In the genomic region with DNA sequence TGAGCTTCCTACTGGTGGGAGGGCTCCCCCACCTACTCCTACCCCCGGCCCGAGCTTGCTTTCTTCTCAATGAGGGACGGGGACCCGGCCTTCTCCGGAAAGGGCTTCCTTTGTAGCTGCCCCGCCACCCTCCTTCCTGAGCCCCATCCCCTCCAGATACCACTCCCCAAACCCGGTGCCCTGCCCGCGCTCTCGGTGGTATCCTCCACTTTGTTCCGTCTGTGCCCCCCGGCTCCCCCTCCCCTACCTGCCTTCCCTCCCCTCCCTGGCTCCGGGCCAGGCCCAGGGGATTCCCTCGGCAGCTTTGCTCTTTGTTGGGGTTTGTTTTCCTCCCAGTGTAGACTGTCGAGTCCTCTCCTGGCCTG, we compare ENCODE assay signal across 8 mouse cellular contexts. TPM values are rescaled to one million over a fixed set of nuclear protein-coding genes. Genes with fewer than 3 reads are reported as not detected.
DNase-seq lines count a peak whose midpoint lies in the region; ATAC-seq lines count a peak whose summit lies in the region.

No protein-coding gene starts in this region.

- H3K36me3 ChIP-seq in hindbrain, embryonic 16.5 days (ENCODE audit: control insufficient read depth, insufficient read depth, low read length) = peaks cover 19% of the 10 kb centered on the region
- H3K36me3 ChIP-seq in midbrain, embryonic 15.5 days (replicated peaks) = peaks cover 20% of the 10 kb centered on the region

- 2% methylated on average over 15 of the region's 15 CpGs for WGBS in hindbrain, embryonic 16.5 days
- 1% methylated on average over 14 of the region's 15 CpGs for WGBS in midbrain, embryonic 15.5 days

- peak overlapping the region; percentile 94 for H3K9ac ChIP-seq in hindbrain, embryonic 16.5 days (ENCODE audit: low read depth, low read length)
- peak overlapping the region; percentile 75 for H3K9ac ChIP-seq in midbrain, embryonic 15.5 days

- peak overlapping the region; percentile 91 for H3K4me2 ChIP-seq in hindbrain, embryonic 16.5 days (ENCODE audit: low read length)
- H3K4me2 ChIP-seq in midbrain, embryonic 15.5 days = peak overlapping the region; percentile 83

- DNase-seq in cerebellum, adult 9-10 months = peak; percentile 39
- DNase-seq in cerebellum, adult 11-12 months = no peak
- DNase-seq in right cerebral cortex, postnatal 14 days = peak; percentile 18
- DNase-seq in right cerebral cortex, postnatal 25 days = no peak
- DNase-seq in gastrocnemius, adult 18-20 months (ENCODE audit: low spot score) = no peak

- H3K27me3 ChIP-seq in hindbrain, embryonic 16.5 days (replicated peaks; ENCODE audit: control insufficient read depth, insufficient read depth, low read length) = peaks cover 5% of the 10 kb centered on the region; the same call in 1 of the 2 replicates
- peaks cover 6% of the 10 kb centered on the region for H3K27me3 ChIP-seq in midbrain, embryonic 15.5 days (replicated peaks)

- H3K9me3 ChIP-seq in hindbrain, embryonic 16.5 days (ENCODE audit: control insufficient read depth, low read length) = no peaks in the 10 kb centered on the region
- H3K9me3 ChIP-seq in midbrain, embryonic 15.5 days = no peaks in the 10 kb centered on the region

- no peak; the same call in 1 of the 2 replicates for ATAC-seq in hindbrain, embryonic 16.5 days
- no peak; the same call in none of the 2 replicates for ATAC-seq in midbrain, embryonic 15.5 days (replicated peaks)
- ATAC-seq in monocyte, adult 5-6 weeks (replicated peaks; ENCODE audit: insufficient number of reproducible peaks, low FRiP score, low TSS enrichment, poor library complexity, severe bottlenecking) = no peak

- peak overlapping the region; percentile 94 for H3K4me3 ChIP-seq in hindbrain, embryonic 16.5 days (ENCODE audit: low read length)
- peak overlapping the region; percentile 70 for H3K4me3 ChIP-seq in midbrain, embryonic 15.5 days

- H3K4me1 ChIP-seq in hindbrain, embryonic 16.5 days (ENCODE audit: control insufficient read depth, insufficient read depth, low read depth, low read length) = peaks cover 37% of the 10 kb centered on the region
- peaks cover 52% of the 10 kb centered on the region for H3K4me1 ChIP-seq in midbrain, embryonic 15.5 days

- peak overlapping the region; percentile 86 for H3K27ac ChIP-seq in hindbrain, embryonic 16.5 days (ENCODE audit: low read depth, low read length)
- H3K27ac ChIP-seq in midbrain, embryonic 15.5 days = peak overlapping the region; percentile 84

RNA-seq across cellular contexts. Expression of gene Cbx2, which starts 0.8 kb away (rescaled TPM):
- polyA plus RNA-seq in hindbrain, embryonic 16.5 days (2015; fragmentation: Nextera tagmentation; extraction: Ambion mirVana) = 10.7 and 14.0 TPM in 2 replicates
- 17.6 and 19.6 TPM in 2 replicates for polyA plus RNA-seq in midbrain, embryonic 15.5 days (2015; fragmentation: Nextera tagmentation; extraction: Ambion mirVana)
- 1 to 10 TPM in 1 of 2 experiments, under 1 TPM in 1; 0.85 to 1.0 TPM for total RNA-seq in gastrocnemius, adult 18-20 months (2021)
- 0.75 to 2.7 TPM (median 2.2 TPM) in 3 replicates for total RNA-seq in monocyte, adult 5-6 weeks (2017)

RNA-seq across cellular contexts. Expression of gene Cbx8, which starts 17.2 kb away (rescaled TPM):
- polyA plus RNA-seq in hindbrain, embryonic 16.5 days (2015; fragmentation: Nextera tagmentation; extraction: Ambion mirVana) = 8.5 and 9.5 TPM in 2 replicates
- polyA plus RNA-seq in midbrain, embryonic 15.5 days (2015; fragmentation: Nextera tagmentation; extraction: Ambion mirVana) = 9.6 and 9.7 TPM in 2 replicates
- 1 to 10 TPM; 2.6 to 3.5 TPM for total RNA-seq in gastrocnemius, adult 18-20 months (2021)
- total RNA-seq in monocyte, adult 5-6 weeks (2017) = 2.7 to 7.3 TPM (median 4.7 TPM) in 3 replicates

RNA-seq across cellular contexts. Expression of gene Enpp7, which starts 35.6 kb away (rescaled TPM):
- not detected in 2 replicates for polyA plus RNA-seq in hindbrain, embryonic 16.5 days (2015; fragmentation: Nextera tagmentation; extraction: Ambion mirVana)
- polyA plus RNA-seq in midbrain, embryonic 15.5 days (2015; fragmentation: Nextera tagmentation; extraction: Ambion mirVana) = not detected in 2 replicates
- total RNA-seq in gastrocnemius, adult 18-20 months (2021) = not detected
- not detected in 3 replicates for total RNA-seq in monocyte, adult 5-6 weeks (2017)

Comparison
In these comparisons a context has a peak if more than half of its experiments do, and no peak if none do; other contexts are left out.
1. DNase-seq: peak in cerebellum, adult 9-10 months (single experiment) and right cerebral cortex, postnatal 14 days (single experiment); none in cerebellum, adult 11-12 months (single experiment), right cerebral cortex, postnatal 25 days (single experiment) and gastrocnemius, adult 18-20 months (single experiment).